Mouse (Mus musculus) limb, embryonic 11.5 days (tissue): Measurements from ENCODE around the gene Mmp24. TPM values are rescaled to one million over a fixed set of nuclear protein-coding genes. Genes with fewer than 3 reads are reported as not detected.

Experiments
- ATAC-seq: fragments of 200-750 bp; cut with Nextera tagmentation; 2 replicates; pipeline ENCODE4 v1.8.0; 2017; ENCODE audit warnings: low read depth; ENCODE audit not compliant: insufficient number of reproducible peaks, low FRiP score, low TSS enrichment
- DNase-seq: peaks from one replicate; pipeline ENCODE4 v3.0.0-alpha.2; 2015; ENCODE audit warnings: low spot score
- H3K27ac ChIP-seq: fragments of 300-500 bp; sonication (generic); replicated peaks from 2 replicates; pipeline ENCODE4 v1.5.1; 2014; ENCODE audit warnings: low read depth, mild to moderate bottlenecking, low read length
- H3K27me3 ChIP-seq: fragments of 300-500 bp; sonication (generic); 2 replicates; pipeline ENCODE4 v1.6.1; 2014; ENCODE audit warnings: mild to moderate bottlenecking, low read length, mixed read lengths; ENCODE audit not compliant: control insufficient read depth, insufficient read depth
- H3K36me3 ChIP-seq: fragments of 300-500 bp; sonication (generic); 2 replicates; pipeline ENCODE4 v1.6.1; 2014; ENCODE audit warnings: mild to moderate bottlenecking, low read length, moderate library complexity, mixed read lengths; ENCODE audit not compliant: control insufficient read depth, insufficient read depth
- H3K4me1 ChIP-seq: fragments of 300-500 bp; sonication (generic); 2 replicates; pipeline ENCODE4 v1.6.1; 2014; ENCODE audit warnings: low read length, mixed read lengths; ENCODE audit not compliant: control insufficient read depth, insufficient read depth
- H3K4me2 ChIP-seq: fragments of 300-500 bp; sonication (generic); 2 replicates; pipeline ENCODE4 v1.6.1; 2014; ENCODE audit warnings: low read depth, mild to moderate bottlenecking, moderate library complexity; ENCODE audit not compliant: severe bottlenecking
- H3K4me3 ChIP-seq: fragments of 300-500 bp; sonication (generic); 2 replicates; pipeline ENCODE4 v1.5.1; 2014; ENCODE audit warnings: low read depth, low read length
- H3K9ac ChIP-seq: fragments of 300-500 bp; sonication (generic); 2 replicates; pipeline ENCODE4 v1.6.1; 2014; ENCODE audit warnings: mild to moderate bottlenecking, low read length
- H3K9me3 ChIP-seq: fragments of 300-500 bp; sonication (generic); 2 replicates; pipeline ENCODE4 v1.6.1; 2016; ENCODE audit warnings: low read length; ENCODE audit not compliant: control insufficient read depth
- WGBS: fragments of 180-500 bp; shearing (Covaris S2); extraction: QIAGEN DNeasy Blood & Tissue Kit; methylation state at CpG from one replicate; pipeline ENCODE4 v1.1.7; 2014; 5-methylcytosine and 5-hydroxymethylcytosine counted together
- polyA plus RNA-seq: library from polyadenylated mRNA; unstranded; fragments of >200 nt; fragmentation: Nextera tagmentation; extraction: Ambion mirVana; gene quantifications from 2 replicates; pipeline ENCODE4 v1.2.1, GENCODE M21; 2014

Gene Mmp24
- polyA plus RNA-seq, 1 experiment from 2014 or later = not detected

DNA sequence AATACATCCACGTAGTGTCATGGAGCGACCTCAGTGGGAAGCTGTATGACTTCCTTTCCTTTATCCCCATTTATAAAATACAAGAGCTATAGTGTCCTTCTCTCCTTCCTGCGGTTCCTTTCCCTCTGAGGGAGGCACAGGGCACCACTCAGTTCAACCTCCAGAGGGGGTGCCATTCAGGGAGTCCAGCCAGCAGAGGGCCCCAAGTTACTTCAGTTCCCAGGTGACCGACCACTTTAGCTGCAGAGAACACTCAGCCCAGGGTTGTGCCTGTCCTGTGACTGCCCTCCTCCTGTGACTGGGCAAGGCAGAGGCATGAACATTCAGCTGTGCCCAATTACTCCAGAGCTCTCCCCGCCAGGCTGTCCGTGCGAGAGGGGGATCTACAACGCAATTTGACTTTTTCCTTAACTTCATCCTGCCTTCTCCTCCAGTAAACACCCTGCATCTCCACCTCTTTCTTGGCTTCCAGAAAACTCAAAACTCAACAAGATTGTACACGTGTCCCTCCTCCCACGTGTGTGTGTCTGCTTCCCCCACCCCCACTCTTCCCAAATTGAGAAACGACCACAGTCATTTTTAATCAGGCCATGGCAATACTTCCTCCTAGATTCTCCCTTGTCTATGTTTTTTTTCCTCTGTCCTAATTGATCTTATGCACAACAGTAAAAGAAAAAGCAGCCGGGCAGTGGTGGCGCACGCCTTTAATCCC is 18.1 kb upstream of the Mmp24 start:
- no peak for ATAC-seq
- Histone ChIP-seq H3K4me1 (no peaks in the 10 kb centered on the region), H3K9me3 (no peaks in the 10 kb centered on the region), H3K27me3 (no peaks in the 10 kb centered on the region), H3K4me3 (no peak overlapping the region), H3K4me2 (no peak overlapping the region), H3K36me3 (no peaks in the 10 kb centered on the region), H3K9ac (no peak overlapping the region), H3K27ac (no peak overlapping the region)
- DNase-seq = no peak
- 55% methylated on average over 14 of the region's 14 CpGs for WGBS

DNA sequence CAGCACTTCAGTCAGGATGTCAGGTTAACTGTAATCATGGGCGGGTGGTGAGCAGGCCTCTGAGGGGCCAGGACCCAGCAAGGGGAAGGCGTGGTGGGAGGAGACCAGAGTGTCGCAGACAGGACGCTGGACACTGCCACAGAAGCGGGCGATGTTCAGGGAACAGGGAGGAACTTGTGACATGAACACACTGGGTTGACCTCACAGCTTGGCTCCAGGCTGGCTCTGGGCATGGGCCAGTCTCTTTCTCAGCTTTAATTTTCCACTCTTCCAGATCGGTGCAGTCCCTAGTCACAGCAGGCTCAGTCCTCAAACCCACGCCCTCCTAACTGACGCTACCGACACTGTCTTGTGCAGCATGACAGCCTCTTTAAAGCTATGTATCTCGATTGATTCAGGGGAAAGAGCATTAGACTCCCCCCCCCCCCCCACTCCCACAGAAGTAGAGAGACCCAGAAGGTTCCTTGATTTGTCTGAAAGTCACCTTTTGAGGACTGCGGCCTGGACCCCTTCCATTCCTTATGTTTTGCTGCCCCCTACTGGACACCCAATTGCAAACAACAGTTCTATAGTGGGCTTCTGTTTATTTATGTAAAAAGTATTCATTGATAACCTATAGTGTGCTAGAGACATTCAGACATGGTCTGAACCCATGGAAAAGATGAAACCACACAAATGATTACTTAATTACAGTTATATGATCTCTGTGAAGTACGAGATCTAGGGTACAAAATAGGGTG is 10.3 kb upstream of the Mmp24 start:
- H3K9ac ChIP-seq = no peak overlapping the region
- DNase-seq (peak; percentile 81), ATAC-seq (no peak)
- no peaks in the 10 kb centered on the region for H3K4me1 ChIP-seq
- H3K27ac ChIP-seq = no peak overlapping the region
- WGBS = 56% methylated on average over 13 of the region's 13 CpGs
- H3K9me3 ChIP-seq = no peaks in the 10 kb centered on the region
- H3K27me3 ChIP-seq = no peaks in the 10 kb centered on the region
- no peak overlapping the region for H3K4me3 ChIP-seq
- H3K4me2 ChIP-seq = no peak overlapping the region
- no peaks in the 10 kb centered on the region for H3K36me3 ChIP-seq

DNA sequence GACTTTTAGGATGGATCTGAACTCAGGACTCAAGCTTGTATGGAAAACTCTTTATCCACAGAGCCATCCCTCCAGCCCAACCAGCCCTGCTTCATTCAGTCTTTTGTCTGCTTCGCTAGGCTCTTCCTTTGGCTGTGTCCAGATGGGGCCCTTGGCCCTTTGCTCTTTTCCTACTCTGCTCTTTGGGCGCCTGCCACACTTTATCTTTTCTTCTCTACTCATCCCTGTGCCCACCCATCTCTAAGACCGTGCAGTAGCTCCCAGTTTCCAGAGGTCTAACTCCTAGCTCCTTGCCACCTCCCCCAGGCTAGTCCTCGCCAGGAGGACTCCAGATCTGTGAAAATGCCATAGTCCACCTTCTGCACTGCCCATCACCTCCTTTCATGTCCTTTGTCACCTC is 1.5 kb upstream of the Mmp24 start:
- H3K9me3 ChIP-seq = no peaks in the 10 kb centered on the region
- DNase-seq = no peak
- 62% methylated on average over 4 of the region's 4 CpGs for WGBS
- H3K4me2 ChIP-seq = no peak overlapping the region
- ATAC-seq = no peak
- 0 out of 2 replicates have a peak, but pooled peaks cover 4% of the 10 kb centered on the region for H3K4me1 ChIP-seq
- no peaks in the 10 kb centered on the region for H3K36me3 ChIP-seq
- H3K27me3 ChIP-seq = peaks cover 24% of the 10 kb centered on the region
- no peak overlapping the region for H3K27ac ChIP-seq
- no peak overlapping the region for H3K4me3 ChIP-seq
- H3K9ac ChIP-seq = no peak overlapping the region

DNA sequence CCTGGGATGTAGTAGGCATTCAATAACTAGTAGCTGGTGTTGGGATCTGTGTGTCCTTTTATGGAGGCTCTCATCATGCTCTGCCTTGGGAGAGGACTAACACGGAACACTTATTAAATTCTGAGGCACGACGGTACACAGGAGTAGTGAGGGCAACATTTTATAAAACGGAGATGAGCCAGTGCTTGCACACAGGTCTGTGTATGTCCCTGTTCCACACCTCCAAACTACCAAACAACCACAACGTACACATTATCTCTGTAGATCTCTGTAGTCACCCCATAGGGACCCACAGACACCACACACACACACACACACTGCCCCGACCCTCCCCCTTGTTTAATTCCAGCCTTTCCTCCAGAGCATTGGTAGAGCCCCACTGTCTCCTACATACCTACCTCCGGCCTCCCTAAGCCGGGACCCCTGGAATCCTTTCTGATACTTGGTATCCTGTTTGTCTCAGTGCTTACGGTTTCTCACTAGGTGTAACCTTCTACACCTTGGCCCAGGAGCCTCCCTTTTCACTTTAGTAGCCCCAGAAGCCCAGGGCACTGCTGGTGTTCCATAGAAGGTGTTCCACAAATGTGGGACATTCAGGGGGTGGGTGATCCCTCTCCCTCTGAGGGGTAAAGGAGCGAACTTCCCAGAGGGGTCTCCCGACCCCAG is 748 bp upstream of the Mmp24 start:
- Histone ChIP-seq H3K9me3 (no peaks in the 10 kb centered on the region), H3K27me3 (peaks cover 24% of the 10 kb centered on the region), H3K27ac (no peak overlapping the region), H3K4me2 (peak overlapping the region; percentile 97; the same call in 1 of the 2 replicates), H3K4me1 (0 out of 2 replicates have a peak, but pooled peaks cover 4% of the 10 kb centered on the region), H3K9ac (no peak overlapping the region), H3K36me3 (no peaks in the 10 kb centered on the region), H3K4me3 (0 out of 2 replicates have a peak overlapping the region, but pooled peaks have one; percentile 37)
- WGBS = 54% methylated on average over 11 of the region's 11 CpGs
- ATAC-seq = no peak
- no peak for DNase-seq

DNA sequence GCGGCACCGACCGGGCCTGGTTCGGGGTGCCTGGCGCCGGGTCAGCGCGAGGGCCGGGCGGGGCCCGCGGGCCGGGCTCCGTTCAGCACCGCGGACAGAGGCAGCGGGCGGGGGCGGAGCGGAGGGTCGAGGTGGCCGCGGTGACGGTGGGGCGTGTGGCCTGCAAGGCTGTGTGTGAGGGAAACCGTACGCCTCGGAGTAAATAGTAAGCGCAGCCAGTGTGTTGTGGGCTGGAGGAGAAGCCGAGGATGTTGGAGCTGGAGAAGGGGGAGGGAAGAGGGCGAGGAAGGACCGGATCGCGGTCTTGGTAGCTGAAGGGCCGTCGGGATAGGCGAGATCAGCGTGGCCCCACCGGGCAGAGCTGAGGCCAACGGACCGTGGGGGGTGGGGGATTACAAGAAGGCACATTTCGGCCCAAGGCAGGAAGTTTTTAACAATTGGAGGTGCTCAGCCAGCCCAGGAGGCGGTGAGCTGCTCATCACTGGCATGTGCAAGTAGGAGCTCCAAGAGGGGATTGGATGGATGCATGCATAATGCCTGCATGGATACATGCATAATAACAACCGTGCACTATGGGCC is 632 bp downstream of the Mmp24 start:
- WGBS = 1% methylated on average over 44 of the region's 44 CpGs
- peak overlapping the region; percentile 97 for H3K4me2 ChIP-seq
- H3K4me1 ChIP-seq = 0 out of 2 replicates have a peak, but pooled peaks cover 4% of the 10 kb centered on the region
- no peak overlapping the region for H3K27ac ChIP-seq
- H3K9ac ChIP-seq = no peak overlapping the region
- ATAC-seq = peak; percentile 75
- no peaks in the 10 kb centered on the region for H3K9me3 ChIP-seq
- peak overlapping the region; percentile 37; the same call in 1 of the 2 replicates for H3K4me3 ChIP-seq
- H3K36me3 ChIP-seq = no peaks in the 10 kb centered on the region
- peaks cover 24% of the 10 kb centered on the region for H3K27me3 ChIP-seq
- DNase-seq = peak; percentile 85

DNA sequence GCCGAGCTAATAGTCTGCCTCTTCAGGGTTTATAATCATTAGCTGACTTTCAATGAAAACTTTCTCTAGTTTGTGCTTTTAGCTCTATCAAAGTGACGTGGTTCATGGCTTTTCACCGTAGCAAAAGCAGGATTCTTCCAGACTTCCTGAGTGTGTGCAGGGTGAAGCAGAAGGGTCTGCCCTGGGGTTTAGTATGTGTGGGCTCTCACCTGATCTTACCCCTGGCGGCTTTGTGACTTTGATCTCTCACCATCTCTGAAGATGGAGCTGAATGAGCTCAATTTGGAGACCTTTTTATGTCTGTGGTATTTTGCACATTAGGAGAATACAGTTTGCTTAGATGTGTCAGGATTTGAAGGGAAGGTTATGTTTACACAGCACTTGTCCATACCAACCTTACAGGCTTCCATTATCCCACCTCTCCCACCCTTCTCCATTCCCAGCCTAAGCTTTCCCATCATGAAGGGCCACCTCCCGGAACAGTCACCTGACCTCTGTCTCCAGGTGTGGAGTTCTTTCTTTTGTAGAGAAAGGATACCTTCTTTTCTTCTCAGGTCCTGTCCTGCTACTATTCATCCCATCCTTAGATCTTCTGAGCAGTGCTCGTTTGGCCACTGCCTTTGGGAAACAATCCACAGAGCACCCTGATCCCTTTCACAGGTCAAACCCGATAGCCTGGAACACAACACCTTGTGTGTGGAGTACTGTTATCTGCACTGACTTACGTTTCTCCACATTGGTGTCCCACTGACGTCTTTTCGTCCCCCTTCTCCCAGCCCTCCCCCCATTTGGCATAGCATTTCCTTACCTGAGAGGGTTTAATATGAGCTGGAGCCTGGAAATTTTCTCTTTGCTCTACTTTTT is 1.9 kb downstream of the Mmp24 start:
- Histone ChIP-seq H3K36me3 (no peaks in the 10 kb centered on the region), H3K4me1 (0 out of 2 replicates have a peak, but pooled peaks cover 4% of the 10 kb centered on the region), H3K27me3 (peaks cover 24% of the 10 kb centered on the region), H3K4me3 (no peak overlapping the region), H3K27ac (no peak overlapping the region), H3K9me3 (no peaks in the 10 kb centered on the region), H3K9ac (no peak overlapping the region), H3K4me2 (no peak overlapping the region)
- ATAC-seq (no peak), DNase-seq (no peak)
- 66% methylated on average over 10 of the region's 10 CpGs for WGBS

DNA sequence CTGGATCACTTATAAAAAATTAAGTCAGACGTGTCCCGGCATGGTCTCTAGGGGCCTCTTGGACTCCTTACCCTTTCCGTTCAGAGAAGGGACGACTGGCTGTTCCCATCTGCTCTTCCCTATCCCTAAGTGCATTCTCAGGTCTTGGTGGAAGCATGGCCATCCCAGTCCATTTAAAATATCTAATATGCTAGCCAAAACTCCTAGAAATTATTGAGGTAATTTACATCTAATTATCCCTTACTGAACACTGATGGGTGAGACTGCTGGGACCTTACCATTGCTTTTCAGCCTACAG is 2.5 kb downstream of the Mmp24 start:
- Histone ChIP-seq H3K4me3 (no peak overlapping the region), H3K27ac (no peak overlapping the region), H3K9ac (no peak overlapping the region), H3K27me3 (peaks cover 24% of the 10 kb centered on the region), H3K4me1 (0 out of 2 replicates have a peak, but pooled peaks cover 4% of the 10 kb centered on the region), H3K36me3 (no peaks in the 10 kb centered on the region), H3K4me2 (no peak overlapping the region), H3K9me3 (no peaks in the 10 kb centered on the region)
- 85% methylated on average over 4 of the region's 4 CpGs for WGBS
- DNase-seq (no peak), ATAC-seq (no peak)
